Mouse (Mus musculus) adrenal gland, postnatal 4 days (tissue): Measurements from ENCODE around the gene Twistnb. TPM values are rescaled to one million over a fixed set of nuclear protein-coding genes. Genes with fewer than 3 reads are reported as not detected.

ENCODE experiments used
- DNase-seq, 2 experiments: peaks; one replicate each; pipeline ENCODE4 v3.0.0; 2021 to 2022; ENCODE audit warnings: low spot score in 2 of 2, mixed read lengths in 2 of 2
- long read RNA-seq, 2 experiments: library from polyadenylated mRNA; stranded (forward); transcript quantifications; one replicate each; pipeline ENCODE4 v2.0.0; 2021
- total RNA-seq, 2 experiments: library from RNA; stranded (reverse); gene quantifications; 2 replicates each; pipeline ENCODE4 v1.2.3; 2021

The Twistnb gene
- 10 to 100 TPM; 26.2 to 27.2 TPM for total RNA-seq
- long read RNA-seq, experiment 1, full-length matches to known transcripts: 8 of 12 reads
- long read RNA-seq, experiment 1, partial matches to known transcripts: 2 of 12 reads
- long read RNA-seq, experiment 1, other reads (novel, unspliced or antisense): 2 of 12 reads
- long read RNA-seq, experiment 2, full-length matches to known transcripts: 27 of 38 reads
- long read RNA-seq, experiment 2, partial matches to known transcripts: 5 of 38 reads
- long read RNA-seq, experiment 2, other reads (novel, unspliced or antisense): 6 of 38 reads

GRCm38 (mm10) chr12:33429387-33430160, at the start of gene Twistnb:
Twistnb (plus strand) TSS chr12:33429635.
- DNase-seq: peak; percentile 92 to 95

- DNase-seq: peak in 1 of 2 experiments; percentile 33
Measured at GRCm38 (mm10) chr12:33388842-33389241, 40.6 kb upstream of the Twistnb start.

GRCm38 (mm10) chr12:33390844-33391560, 38.4 kb upstream of the Twistnb start:
- no peak for DNase-seq

- no peak for DNase-seq
Measured at GRCm38 (mm10) chr12:33394804-33395623, 34.4 kb upstream of the Twistnb start, which contains the start of gene Efcab10. Efcab10 (plus strand) TSS chr12:33394854.

GRCm38 (mm10) chr12:33403265-33403693, 26.2 kb upstream of the Twistnb start:
- DNase-seq: no peak

GRCm38 (mm10) chr12:33404996-33405395, 24.4 kb upstream of the Twistnb start:
- DNase-seq: no peak

- DNase-seq: no peak
Measured at GRCm38 (mm10) chr12:33405398-33406026, 23.9 kb upstream of the Twistnb start.

GRCm38 (mm10) chr12:33411580-33412151, 17.8 kb upstream of the Twistnb start:
- no peak for DNase-seq

GRCm38 (mm10) chr12:33424329-33424728, 5.1 kb upstream of the Twistnb start:
- DNase-seq: no peak

- no peak for DNase-seq
Measured at GRCm38 (mm10) chr12:33427293-33427692, 2.1 kb upstream of the Twistnb start.

- no peak for DNase-seq
Measured at GRCm38 (mm10) chr12:33427726-33428125, 1.7 kb upstream of the Twistnb start.

- DNase-seq: no peak
Measured at GRCm38 (mm10) chr12:33433812-33434211, 4.4 kb downstream of the Twistnb start.

- DNase-seq: no peak
Measured at GRCm38 (mm10) chr12:33434758-33435157, 5.3 kb downstream of the Twistnb start.

GRCm38 (mm10) chr12:33455418-33455817, 26.0 kb downstream of the Twistnb start:
- DNase-seq: no peak

- DNase-seq: no peak
Measured at GRCm38 (mm10) chr12:33456242-33456641, 26.8 kb downstream of the Twistnb start.

GRCm38 (mm10) chr12:33480975-33481374, 51.5 kb downstream of the Twistnb start:
- DNase-seq: no peak

GRCm38 (mm10) chr12:33482931-33483330, 53.5 kb downstream of the Twistnb start:
- no peak for DNase-seq
